Mouse (Mus musculus) testis, postnatal 14 days (tissue): ENCODE data around the gene D11Wsu47e.

Experiments used
- DNase-seq: peaks from one replicate; pipeline ENCODE4 v3.0.0; 2021; ENCODE audit warnings: low spot score

Gene D11Wsu47e

GRCm38 (mm10) chr11:113736848-113737552 lies 52.8 kb downstream of the D11Wsu47e start:
- DNase-seq: no peak

- no peak for DNase-seq
Measured at GRCm38 (mm10) chr11:113737553-113737854, 53.3 kb downstream of the D11Wsu47e start.

- no peak for DNase-seq
Measured at GRCm38 (mm10) chr11:113737912-113738311, 53.7 kb downstream of the D11Wsu47e start.

- no peak for DNase-seq
Measured at GRCm38 (mm10) chr11:113739213-113739612, 55.0 kb downstream of the D11Wsu47e start.

- no peak for DNase-seq
Measured at GRCm38 (mm10) chr11:113740100-113740499, 55.9 kb downstream of the D11Wsu47e start.

GRCm38 (mm10) chr11:113742998-113743397 lies 58.8 kb downstream of the D11Wsu47e start:
- DNase-seq: no peak
